Mouse (Mus musculus): ENCODE data around the gene Nkx2-1.
A peak's percentile ranks its signal among the peaks of the same experiment; 100 is the strongest.
"Not testable (repeated sequence)": the region's sequence is repeated elsewhere in the genome, so short reads cannot be mapped to it uniquely, and the experiment has no call there.

Nkx2-1 gene

GRCm38 (mm10) chr12:56536884-56537265 is at the start of gene Nkx2-1:
TSS of gene Nkx2-1 (minus strand) at chr12:56536908.
- no peak for DNase-seq (ENCODE audit: low spot score)

- peak; percentile 69 for DNase-seq (ENCODE audit: low spot score)
These were observed 4.4 kb upstream of the Nkx2-1 start for GRCm38 (mm10) chr12:56541068-56541467.

- DNase-seq (ENCODE audit: low spot score) = no peak
These were observed 3.9 kb upstream of the Nkx2-1 start for GRCm38 (mm10) chr12:56540591-56540990.

GRCm38 (mm10) chr12:56538601-56539000 is 1.9 kb upstream of the Nkx2-1 start:
- DNase-seq (ENCODE audit: low spot score) = no peak

GRCm38 (mm10) chr12:56537931-56538330 is 1.2 kb upstream of the Nkx2-1 start:
- DNase-seq (ENCODE audit: low spot score) = no peak

- no peak for DNase-seq (ENCODE audit: low spot score)
These were observed 634 bp upstream of the Nkx2-1 start for GRCm38 (mm10) chr12:56537342-56537741.

GRCm38 (mm10) chr12:56536174-56536883 is 379 bp downstream of the Nkx2-1 start:
- DNase-seq (ENCODE audit: low spot score) = no peak

- no peak for DNase-seq (ENCODE audit: low spot score)
These were observed 1.1 kb downstream of the Nkx2-1 start for GRCm38 (mm10) chr12:56535411-56536173.

- DNase-seq (ENCODE audit: low spot score) = no peak
These were observed 1.9 kb downstream of the Nkx2-1 start for GRCm38 (mm10) chr12:56534651-56535326.

- DNase-seq (ENCODE audit: low spot score) = no peak
These were observed 2.4 kb downstream of the Nkx2-1 start for GRCm38 (mm10) chr12:56534311-56534650.

- DNase-seq (ENCODE audit: low spot score) = no peak
These were observed 3.0 kb downstream of the Nkx2-1 start for GRCm38 (mm10) chr12:56533501-56534310.

GRCm38 (mm10) chr12:56532986-56533495 is 3.7 kb downstream of the Nkx2-1 start:
- no peak for DNase-seq (ENCODE audit: low spot score)

GRCm38 (mm10) chr12:56532142-56532541 is 4.6 kb downstream of the Nkx2-1 start:
- no peak for DNase-seq (ENCODE audit: low spot score)

GRCm38 (mm10) chr12:56531051-56531620 is 5.6 kb downstream of the Nkx2-1 start:
- no peak for DNase-seq (ENCODE audit: low spot score)

- no peak for DNase-seq (ENCODE audit: low spot score)
These were observed 6.8 kb downstream of the Nkx2-1 start for GRCm38 (mm10) chr12:56529931-56530330.

GRCm38 (mm10) chr12:56528881-56529681 is 7.6 kb downstream of the Nkx2-1 start:
- no peak for DNase-seq (ENCODE audit: low spot score)

- DNase-seq (ENCODE audit: low spot score) = no peak
These were observed 8.6 kb downstream of the Nkx2-1 start for GRCm38 (mm10) chr12:56528034-56528570.

- no peak for DNase-seq (ENCODE audit: low spot score)
These were observed 9.6 kb downstream of the Nkx2-1 start for GRCm38 (mm10) chr12:56527071-56527470.

GRCm38 (mm10) chr12:56525219-56525797 is 11.4 kb downstream of the Nkx2-1 start:
- DNase-seq (ENCODE audit: low spot score) = not testable (repeated sequence)

GRCm38 (mm10) chr12:56524201-56524600 is 12.5 kb downstream of the Nkx2-1 start:
- no peak for DNase-seq (ENCODE audit: low spot score)
